Mouse (Mus musculus) urinary bladder, postnatal 0 days (tissue): ENCODE results near the gene Pi4kb. TPM values are rescaled to one million over a fixed set of nuclear protein-coding genes. Genes with fewer than 3 reads are reported as not detected.

Experiments
- microRNA-seq: library from miRNA; unstranded; fragments of <30 nt; microRNA quantifications from one replicate; pipeline ENCODE4, GENCODE M21; 2016
- polyA plus RNA-seq: library from polyadenylated mRNA; unstranded; fragments of >200 nt; fragmentation: Nextera tagmentation; extraction: Ambion mirVana; gene quantifications from 2 replicates; pipeline ENCODE4 v1.2.1, GENCODE M21; 2015

Pi4kb gene
- polyA plus RNA-seq, result 16.9 and 20.8 TPM in 2 replicates

DNA sequence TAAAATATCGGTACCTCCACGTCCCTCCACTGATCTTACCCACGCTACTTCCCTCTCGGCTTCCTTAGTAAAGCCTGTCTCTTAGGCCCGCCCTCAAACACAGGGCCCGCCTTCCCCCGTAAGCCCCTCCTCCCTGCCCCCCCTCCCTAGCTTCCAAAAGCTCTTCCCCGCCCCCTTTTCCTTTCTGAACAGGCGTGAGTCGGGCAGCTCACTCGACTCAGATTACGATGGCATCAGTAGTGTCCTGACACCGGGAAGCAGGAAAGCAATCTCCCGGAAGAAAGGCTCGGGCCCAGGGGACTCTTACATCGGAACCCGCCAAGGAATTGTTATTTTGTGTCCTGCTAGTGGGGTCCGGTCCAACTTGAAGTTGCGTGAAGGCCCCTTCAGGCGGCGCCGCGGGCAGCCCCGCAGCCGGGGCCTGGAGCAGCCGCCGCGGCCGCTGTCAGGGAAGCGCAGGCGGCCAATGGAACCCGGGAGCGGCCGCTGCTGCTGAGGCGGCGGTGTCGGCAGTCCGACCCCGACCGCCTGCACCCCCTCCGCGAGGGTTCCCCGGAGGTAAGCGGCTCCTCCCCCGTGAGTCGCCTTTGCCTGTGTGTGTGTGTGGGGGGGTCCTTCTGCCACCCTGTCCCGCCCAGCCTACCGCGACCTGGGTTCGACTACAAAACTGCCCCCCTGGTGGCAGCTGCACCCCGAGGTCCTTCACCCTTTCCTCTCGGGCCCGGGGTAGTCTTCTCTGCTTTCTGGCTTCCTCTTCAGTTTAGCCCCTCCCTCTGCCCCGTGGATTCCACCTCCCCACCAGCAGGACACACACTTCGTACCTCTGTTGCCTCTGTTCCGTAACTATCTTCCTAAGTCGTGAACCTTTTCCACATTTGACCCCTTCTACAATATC lies at the start of gene Pi4kb:
Gene Pi4kb (plus strand): TSS at position 204 of the 895 bp plus-strand sequence.

DNA sequence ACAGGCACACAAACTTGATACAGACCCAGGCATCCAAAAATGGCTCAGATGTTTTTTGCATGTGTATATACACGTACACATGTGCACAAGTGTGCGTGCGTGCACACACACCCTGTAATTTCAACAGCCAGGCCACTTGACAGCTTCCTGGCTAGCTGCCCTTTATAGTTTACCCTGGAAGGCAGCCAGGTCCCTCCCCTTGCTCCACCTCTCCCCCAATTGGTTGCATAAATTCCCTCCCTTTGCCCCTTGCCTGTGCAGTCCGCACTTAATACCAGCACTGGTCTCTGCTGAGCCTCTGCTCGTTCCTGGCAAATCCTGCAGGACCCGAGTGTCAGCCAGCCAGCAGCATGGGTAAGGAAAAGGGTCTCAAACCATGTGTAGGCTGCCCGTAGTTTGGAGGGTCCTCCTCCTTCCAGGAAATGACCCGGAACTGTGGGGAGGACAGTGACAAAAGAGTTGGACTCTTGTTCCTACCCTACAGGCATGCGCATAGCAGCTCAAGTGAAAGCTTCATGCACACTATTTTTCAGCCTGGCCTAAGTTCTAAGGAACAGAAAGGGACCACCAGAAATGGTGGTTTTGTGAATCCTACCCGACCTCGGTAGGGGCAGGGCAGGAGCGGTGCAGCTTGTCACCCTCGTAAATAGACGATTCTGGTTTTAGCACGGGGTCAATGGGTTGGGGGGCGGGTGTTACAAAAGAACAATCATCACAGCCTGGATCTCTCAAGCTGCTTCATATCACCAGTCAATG lies 41.5 kb upstream of the Pi4kb start, which contains the start of gene Selenbp1:
Gene Selenbp1 (plus strand): TSS at position 248 of the 756 bp plus-strand sequence.

DNA sequence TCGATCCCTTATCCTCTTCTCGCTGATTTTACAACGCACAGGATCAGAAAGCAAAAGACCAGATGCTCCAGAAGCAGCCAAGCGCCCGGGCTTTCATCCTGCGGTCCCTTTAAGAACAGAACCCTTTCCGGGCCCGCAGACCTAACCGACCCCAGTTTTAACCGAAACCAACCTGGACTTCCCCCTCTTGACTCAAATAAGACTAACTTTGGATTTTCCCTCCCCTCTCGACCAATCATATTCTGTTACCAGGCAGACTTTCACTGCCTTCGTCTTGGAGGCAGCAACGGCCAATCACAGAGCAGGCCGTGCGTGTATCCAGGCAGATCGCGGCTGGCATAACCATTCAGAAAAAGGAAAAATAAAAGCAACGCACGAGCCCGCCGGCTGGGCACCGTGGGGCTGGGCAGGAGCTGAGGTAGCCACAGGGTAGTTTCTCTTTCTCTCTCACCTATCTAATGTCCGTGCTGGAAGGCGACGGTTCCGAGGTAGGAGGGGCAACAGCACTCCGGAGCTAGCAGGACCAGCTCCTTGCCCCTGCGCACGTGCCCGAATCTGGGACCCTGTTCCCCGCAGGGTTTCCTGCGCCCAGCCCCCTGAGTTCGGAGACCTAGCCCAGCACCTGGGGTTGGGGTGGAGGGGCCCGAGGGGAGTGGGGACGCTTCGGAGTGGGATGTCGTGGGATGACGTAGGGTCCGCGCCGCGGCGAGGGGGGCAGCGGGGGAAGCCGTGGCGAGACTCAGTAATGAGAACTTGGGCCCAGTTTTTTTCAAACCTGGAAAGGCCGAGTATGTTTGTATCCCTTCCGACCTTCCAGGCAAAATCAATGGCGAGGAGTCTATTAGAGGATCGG lies 20.5 kb upstream of the Pi4kb start, which contains the start of gene Rfx5:
Gene Rfx5 (plus strand): TSS at position 312 of the 853 bp plus-strand sequence.

DNA sequence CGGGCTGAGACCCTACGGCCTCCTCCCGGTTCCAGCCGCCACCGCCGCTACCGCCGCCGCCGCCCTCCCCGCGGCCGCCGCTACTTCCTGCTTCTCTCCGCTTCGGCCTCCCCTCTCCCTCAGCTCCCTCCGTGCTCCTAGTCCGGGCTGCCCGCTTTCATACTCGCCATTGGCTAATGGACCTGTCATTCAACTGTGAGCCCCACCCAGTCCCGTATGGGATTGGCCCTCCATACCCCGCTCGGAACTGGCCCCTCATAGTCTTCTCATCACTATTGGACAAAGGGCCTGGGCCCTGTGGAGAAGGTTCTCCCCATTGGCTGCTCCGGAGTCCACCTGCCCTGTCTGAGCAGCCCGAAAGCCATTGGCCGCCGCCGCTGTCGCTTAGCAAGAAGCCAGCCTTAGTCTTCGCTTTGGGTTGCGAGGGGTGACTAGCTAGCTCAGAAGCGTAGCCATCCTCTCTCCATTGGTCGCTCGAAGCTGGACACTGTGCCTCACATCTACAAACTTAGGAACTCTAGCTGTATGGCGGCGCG lies 40.9 kb downstream of the Pi4kb start, which contains the start of gene Zfp687:
Gene Zfp687 (minus strand): TSS at position 112 of the 536 bp plus-strand sequence.

DNA sequence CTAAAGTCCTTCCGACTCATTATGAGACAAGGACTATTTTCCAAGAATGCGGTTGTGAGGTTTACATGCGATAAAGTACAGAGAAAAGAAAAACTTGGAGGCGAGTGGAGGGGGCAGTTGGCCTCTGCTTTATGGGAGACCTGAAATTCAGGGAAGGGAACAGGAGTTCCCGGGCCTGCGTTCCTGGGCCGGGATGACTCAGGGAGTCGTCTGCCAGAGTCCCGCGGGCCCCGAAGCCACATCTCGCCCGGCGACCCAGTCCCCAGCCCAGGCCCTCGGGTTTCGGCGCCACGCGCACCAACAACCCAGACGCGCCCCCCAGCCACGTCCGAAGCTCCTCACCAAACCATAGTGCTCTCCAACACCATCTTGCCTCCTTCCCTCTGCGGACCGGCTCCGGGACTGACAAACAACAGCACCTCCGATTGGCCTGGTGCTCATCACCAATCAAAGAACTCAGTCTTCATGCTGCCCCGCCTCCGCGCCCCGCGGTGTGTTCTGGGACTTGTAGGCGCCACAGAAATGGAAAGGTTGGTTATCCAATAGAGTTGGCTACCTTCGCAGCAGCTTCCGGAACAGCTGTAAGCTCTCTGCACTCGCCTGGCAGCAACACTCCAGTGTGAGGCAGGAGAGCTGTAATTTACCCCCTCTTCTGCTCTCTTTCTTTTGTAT lies 67.8 kb downstream of the Pi4kb start, which contains the start of gene Psmd4:
Gene Psmd4 (minus strand): TSS at position 449 of the 672 bp plus-strand sequence.

Small RNA genes within 50 kb of the gene (microRNA-seq; reads per million reads assigned to microRNA genes)
- gene Mir7013, result not detected

Other genes with a start within 250 kb of the Pi4kb start
- gene Cgn, start 188.2 kb upstream of the Pi4kb start, polyA plus RNA-seq, result 16.9 and 17.9 TPM in 2 replicates
- 6.8 and 7.1 TPM in 2 replicates for gene Pogz, start 137.2 kb upstream of the Pi4kb start, polyA plus RNA-seq
- gene Psmb4, start 87.8 kb upstream of the Pi4kb start, polyA plus RNA-seq, result 224 and 256 TPM in 2 replicates
- 33.3 and 38.8 TPM in 2 replicates for gene Selenbp1, start 41.7 kb upstream of the Pi4kb start, polyA plus RNA-seq
- gene Rfx5, start 20.7 kb upstream of the Pi4kb start, polyA plus RNA-seq, result 2.5 TPM in 2 replicates
- 10.1 and 10.3 TPM in 2 replicates for gene Zfp687, start 40.7 kb downstream of the Pi4kb start, polyA plus RNA-seq
- gene Psmd4, start 67.9 kb downstream of the Pi4kb start, polyA plus RNA-seq, result 173 and 183 TPM in 2 replicates
- gene Pip5k1a, start 132.2 kb downstream of the Pi4kb start, polyA plus RNA-seq, result 15.7 and 18.3 TPM in 2 replicates
- gene Vps72, start 136.3 kb downstream of the Pi4kb start, polyA plus RNA-seq, result 55.1 and 64.5 TPM in 2 replicates
- 0.53 and 0.96 TPM in 2 replicates for gene Tmod4, start 149.7 kb downstream of the Pi4kb start, polyA plus RNA-seq
- gene Scnm1, start 159.3 kb downstream of the Pi4kb start, polyA plus RNA-seq, result 31.7 and 43.2 TPM in 2 replicates
- 7.1 and 8.2 TPM in 2 replicates for gene Lysmd1, start 159.4 kb downstream of the Pi4kb start, polyA plus RNA-seq
- 5.4 and 12.3 TPM in 2 replicates for gene Tnfaip8l2, start 167.6 kb downstream of the Pi4kb start, polyA plus RNA-seq
- gene Sema6c, start 185.7 kb downstream of the Pi4kb start, polyA plus RNA-seq, result 0.99 and 1.9 TPM in 2 replicates
- 3.8 and 4.0 TPM in 2 replicates for gene Gabpb2, start 243.2 kb downstream of the Pi4kb start, polyA plus RNA-seq